Mouse (Mus musculus) liver, embryonic 11.5 days (tissue): ENCODE measurements around the gene Gpbp1. TPM values are rescaled to one million over a fixed set of nuclear protein-coding genes. Genes with fewer than 3 reads are reported as not detected.

ENCODE experiments used
- ATAC-seq: fragments of 200-750 bp; cut with Nextera tagmentation; replicated peaks from 2 replicates; pipeline ENCODE4 v1.8.0; 2017; ENCODE audit warnings: moderate number of reproducible peaks, mild to moderate bottlenecking, moderate TSS enrichment, moderate library complexity; ENCODE audit not compliant: low FRiP score
- DNase-seq: peaks from one replicate; pipeline ENCODE4 v3.0.0-alpha.2; 2017; ENCODE audit warnings: low spot score
- H3K27ac ChIP-seq: fragments of 300-500 bp; sonication (generic); 2 replicates; pipeline ENCODE4 v1.5.1; 2014; ENCODE audit warnings: mild to moderate bottlenecking, low read depth, low read length, control low read depth
- H3K27me3 ChIP-seq: fragments of 300-500 bp; sonication (generic); replicated peaks from 2 replicates; pipeline ENCODE4 v1.6.1; 2014; ENCODE audit warnings: low read length, mixed read lengths; ENCODE audit not compliant: control insufficient read depth, insufficient read depth
- H3K36me3 ChIP-seq: fragments of 300-500 bp; sonication (generic); 2 replicates; pipeline ENCODE4 v1.6.1; 2014; ENCODE audit warnings: mild to moderate bottlenecking, low read length, moderate library complexity, mixed read lengths; ENCODE audit not compliant: control insufficient read depth, insufficient read depth
- H3K4me1 ChIP-seq: fragments of 300-500 bp; sonication (generic); replicated peaks from 2 replicates; pipeline ENCODE4 v1.6.1; 2014; ENCODE audit warnings: low read length, mixed read lengths; ENCODE audit not compliant: control insufficient read depth, insufficient read depth
- H3K4me2 ChIP-seq: fragments of 300-500 bp; sonication (generic); 2 replicates; pipeline ENCODE4 v1.6.1; 2014; ENCODE audit warnings: mild to moderate bottlenecking, control low read depth, moderate library complexity
- H3K4me3 ChIP-seq: fragments of 300-500 bp; sonication (generic); 2 replicates; pipeline ENCODE4 v1.5.1; 2014; ENCODE audit warnings: low read depth, low read length, control low read depth
- H3K9ac ChIP-seq: fragments of 300-500 bp; sonication (generic); 2 replicates; pipeline ENCODE4 v1.6.1; 2014; ENCODE audit warnings: low read depth, low read length, control low read depth
- H3K9me3 ChIP-seq: fragments of 300-500 bp; sonication (generic); 2 replicates; pipeline ENCODE4 v1.6.1; 2016; ENCODE audit warnings: low read length, inconsistent platforms, mixed read lengths; ENCODE audit not compliant: control insufficient read depth
- WGBS: fragments of 180-500 bp; shearing (Covaris S2); extraction: QIAGEN DNeasy Blood & Tissue Kit; methylation state at CpG from one replicate; pipeline ENCODE4 v1.1.7; 2014; 5-methylcytosine and 5-hydroxymethylcytosine counted together
- polyA plus RNA-seq: library from polyadenylated mRNA; unstranded; fragments of >200 nt; fragmentation: Nextera tagmentation; extraction: Ambion mirVana; gene quantifications from 2 replicates; pipeline ENCODE4 v1.2.1, GENCODE M21; 2014

Gene Gpbp1
- polyA plus RNA-seq, 1 experiment from 2014 or later, result 76.1 TPM

GRCm38 (mm10) chr13:111394904-111395303, 95.0 kb downstream of the Gpbp1 start:
- 51% methylated on average over 4 of the region's 4 CpGs for WGBS
- no peak for DNase-seq
- no peak overlapping the region for H3K27ac ChIP-seq
- H3K9ac ChIP-seq, result no peak overlapping the region
- H3K4me1 ChIP-seq, result no peaks in the 10 kb centered on the region
- no peak overlapping the region for H3K4me3 ChIP-seq
- H3K4me2 ChIP-seq, result no peak overlapping the region
- ATAC-seq, result no peak
- no peaks in the 10 kb centered on the region for H3K36me3 ChIP-seq
- no peaks in the 10 kb centered on the region for H3K27me3 ChIP-seq
- no peaks in the 10 kb centered on the region for H3K9me3 ChIP-seq

- Histone ChIP-seq H3K36me3 (no peaks in the 10 kb centered on the region), H3K9me3 (no peaks in the 10 kb centered on the region), H3K27ac (no peak overlapping the region), H3K4me2 (no peak overlapping the region), H3K4me3 (no peak overlapping the region), H3K9ac (no peak overlapping the region), H3K27me3 (no peaks in the 10 kb centered on the region), H3K4me1 (no peaks in the 10 kb centered on the region)
- 81% methylated on average over 8 of the region's 8 CpGs for WGBS
- no peak for ATAC-seq
- no peak for DNase-seq
These were observed 95.6 kb downstream of the Gpbp1 start for GRCm38 (mm10) chr13:111394341-111394740.

DNA sequence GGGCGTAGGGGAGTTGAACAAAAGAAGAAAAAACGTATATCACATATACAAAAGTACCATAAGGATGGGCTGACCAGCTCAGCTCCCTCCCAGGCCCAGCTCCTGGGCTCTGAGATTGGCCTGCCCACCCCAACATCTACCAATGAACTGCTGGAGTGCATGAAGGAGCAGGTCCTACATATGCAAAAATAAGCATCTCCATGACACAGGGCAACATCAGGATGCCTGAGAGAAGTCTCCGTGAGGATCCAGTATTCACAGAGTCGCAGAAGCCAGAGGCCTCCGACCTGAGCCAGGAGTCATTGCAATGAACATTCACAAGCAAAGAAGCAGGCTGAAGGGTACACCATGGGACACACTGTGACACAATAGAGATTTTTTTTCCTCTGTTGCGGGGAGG, 96.5 kb downstream of the Gpbp1 start:
- H3K4me3 ChIP-seq, result no peak overlapping the region
- no peaks in the 10 kb centered on the region for H3K27me3 ChIP-seq
- no peaks in the 10 kb centered on the region for H3K9me3 ChIP-seq
- H3K9ac ChIP-seq, result no peak overlapping the region
- H3K4me1 ChIP-seq, result no peaks in the 10 kb centered on the region
- no peak overlapping the region for H3K4me2 ChIP-seq
- DNase-seq (no peak), ATAC-seq (no peak)
- no peaks in the 10 kb centered on the region for H3K36me3 ChIP-seq
- WGBS, result 78% methylated on average over 6 of the region's 6 CpGs
- H3K27ac ChIP-seq, result no peak overlapping the region

DNA sequence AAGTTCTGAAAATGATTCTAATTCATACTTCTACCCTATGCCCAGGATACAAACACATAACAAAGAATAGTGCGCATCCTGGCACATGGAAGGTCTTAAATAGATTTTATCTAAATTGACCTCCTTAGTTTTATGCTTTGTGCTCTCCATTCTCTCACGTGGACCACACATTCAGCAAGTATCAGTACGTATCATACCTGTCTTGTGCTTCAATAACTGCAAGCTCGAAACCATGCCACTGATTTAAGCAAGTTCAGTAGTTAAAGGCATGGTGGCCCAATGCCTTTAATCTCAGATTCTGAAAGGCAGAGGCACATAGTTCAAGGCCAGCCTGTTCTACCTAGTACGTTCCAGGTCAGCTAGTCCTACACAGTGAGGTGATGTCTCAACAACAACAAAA, 98.5 kb downstream of the Gpbp1 start:
- no peak overlapping the region for H3K4me2 ChIP-seq
- no peaks in the 10 kb centered on the region for H3K9me3 ChIP-seq
- H3K4me1 ChIP-seq, result no peaks in the 10 kb centered on the region
- no peak overlapping the region for H3K9ac ChIP-seq
- 83% methylated on average over 5 of the region's 5 CpGs for WGBS
- no peak for ATAC-seq
- H3K4me3 ChIP-seq, result no peak overlapping the region
- H3K27ac ChIP-seq, result no peak overlapping the region
- H3K27me3 ChIP-seq, result no peaks in the 10 kb centered on the region
- no peaks in the 10 kb centered on the region for H3K36me3 ChIP-seq
- no peak for DNase-seq

GRCm38 (mm10) chr13:111391011-111391410, 98.9 kb downstream of the Gpbp1 start:
- Histone ChIP-seq H3K27me3 (no peaks in the 10 kb centered on the region), H3K9ac (no peak overlapping the region), H3K4me1 (no peaks in the 10 kb centered on the region), H3K4me3 (no peak overlapping the region), H3K9me3 (no peaks in the 10 kb centered on the region), H3K4me2 (no peak overlapping the region), H3K36me3 (no peaks in the 10 kb centered on the region), H3K27ac (no peak overlapping the region)
- WGBS, result 88% methylated on average over 1 of the region's 1 CpGs
- DNase-seq, result no peak
- no peak for ATAC-seq

- ATAC-seq (no peak), DNase-seq (no peak)
- Histone ChIP-seq H3K36me3 (no peaks in the 10 kb centered on the region), H3K4me2 (no peak overlapping the region), H3K9ac (no peak overlapping the region), H3K4me3 (no peak overlapping the region), H3K27me3 (no peaks in the 10 kb centered on the region), H3K4me1 (no peaks in the 10 kb centered on the region), H3K9me3 (no peaks in the 10 kb centered on the region), H3K27ac (no peak overlapping the region)
- WGBS, result 78% methylated on average over 12 of the region's 12 CpGs
These were observed 105.6 kb downstream of the Gpbp1 start for GRCm38 (mm10) chr13:111384011-111384985.

Other genes with a start within 250 kb of the Gpbp1 start
- gene Actbl2, start 235.1 kb downstream of the Gpbp1 start, polyA plus RNA-seq, result not detected in 2 replicates
- gene Gm49496, start 59.8 kb upstream of the Gpbp1 start, polyA plus RNA-seq, result not detected in 2 replicates
- not detected in 2 replicates for gene Gm10198, start 102.7 kb upstream of the Gpbp1 start, polyA plus RNA-seq
- gene Mier3, start 190.9 kb upstream of the Gpbp1 start, polyA plus RNA-seq, result 20.6 and 20.9 TPM in 2 replicates